Mouse (Mus musculus) intestine, postnatal 0 days (tissue): ENCODE data around the gene St7. TPM values are rescaled to one million over a fixed set of nuclear protein-coding genes. Genes with fewer than 3 reads are reported as not detected.

Experiments
- ATAC-seq: fragments of 200-750 bp; cut with Nextera tagmentation; 2 replicates; pipeline ENCODE4 v1.8.0; 2017; ENCODE audit warnings: mild to moderate bottlenecking, moderate TSS enrichment, moderate library complexity
- H3K27ac ChIP-seq: fragments of 300-500 bp; sonication (generic); 2 replicates; pipeline ENCODE4 v1.5.1; 2014; ENCODE audit warnings: mild to moderate bottlenecking, low read depth, low read length, moderate library complexity
- H3K27me3 ChIP-seq: fragments of 300-500 bp; sonication (generic); replicated peaks from 2 replicates; pipeline ENCODE4 v1.6.1; 2014; ENCODE audit warnings: low read length, mixed read lengths; ENCODE audit not compliant: control insufficient read depth, insufficient read depth
- H3K36me3 ChIP-seq: fragments of 300-500 bp; sonication (generic); 2 replicates; pipeline ENCODE4 v1.6.1; 2014; ENCODE audit warnings: mild to moderate bottlenecking, moderate library complexity; ENCODE audit not compliant: control insufficient read depth, insufficient read depth
- H3K4me1 ChIP-seq: fragments of 300-500 bp; sonication (generic); replicated peaks from 2 replicates; pipeline ENCODE4 v1.6.1; 2014; ENCODE audit warnings: antibody characterized with exemption, low read length, mixed read lengths; ENCODE audit not compliant: control insufficient read depth, insufficient read depth
- H3K4me2 ChIP-seq: fragments of 300-500 bp; sonication (generic); replicated peaks from 2 replicates; pipeline ENCODE4 v1.6.1; 2014; ENCODE audit warnings: low read depth, mild to moderate bottlenecking, moderate library complexity
- H3K4me3 ChIP-seq: fragments of 300-500 bp; sonication (generic); 2 replicates; pipeline ENCODE4 v1.5.1; 2014; ENCODE audit warnings: low read depth, low read length
- H3K9ac ChIP-seq: fragments of 300-500 bp; sonication (generic); 2 replicates; pipeline ENCODE4 v1.6.1; 2014; ENCODE audit warnings: mild to moderate bottlenecking, low read depth, low read length
- H3K9me3 ChIP-seq: fragments of 300-500 bp; sonication (generic); 2 replicates; pipeline ENCODE4 v1.6.1; 2016; ENCODE audit warnings: mixed run types; ENCODE audit not compliant: control insufficient read depth
- CTCF ChIP-seq: sonication (generic); IDR thresholded peaks from 2 replicates; pipeline ENCODE4 v1.5.1; 2016; ENCODE audit warnings: low read depth, mild to moderate bottlenecking, control low read depth, antibody characterized with exemption, moderate library complexity
- WGBS: fragments of 180-500 bp; shearing (Covaris S2); extraction: QIAGEN DNeasy Blood & Tissue Kit; methylation state at CpG from one replicate; pipeline ENCODE4 v1.1.7; 2014; 5-methylcytosine and 5-hydroxymethylcytosine counted together
- polyA plus RNA-seq: library from polyadenylated mRNA; unstranded; fragments of >200 nt; fragmentation: Nextera tagmentation; extraction: Ambion mirVana; gene quantifications from 2 replicates; pipeline ENCODE4 v1.2.1, GENCODE M21; 2015

St7 gene
- polyA plus RNA-seq, 1 experiment from 2014 or later = 11.2 TPM

- Histone ChIP-seq H3K4me3 (no peak overlapping the region), H3K4me1 (no peaks in the 10 kb centered on the region), H3K27me3 (no peaks in the 10 kb centered on the region), H3K36me3 (no peaks in the 10 kb centered on the region), H3K27ac (no peak overlapping the region), H3K4me2 (no peak overlapping the region), H3K9ac (no peak overlapping the region), H3K9me3 (no peaks in the 10 kb centered on the region)
- WGBS = 73% methylated on average over 1 of the region's 1 CpGs
- ATAC-seq = no peak
- TF ChIP-seq CTCF = no peak
Observed at GRCm38 (mm10) chr6:17979361-17979760, 286.6 kb downstream of the St7 start.

- no peaks in the 10 kb centered on the region for H3K27me3 ChIP-seq
- H3K9ac ChIP-seq = no peak overlapping the region
- ATAC-seq = peak; percentile 81
- no peak overlapping the region for H3K4me3 ChIP-seq
- H3K9me3 ChIP-seq = no peaks in the 10 kb centered on the region
- 50% methylated on average over 9 of the region's 9 CpGs for WGBS
- H3K27ac ChIP-seq = no peak overlapping the region
- no peak overlapping the region for H3K4me2 ChIP-seq
- TF ChIP-seq CTCF = no peak
- no peaks in the 10 kb centered on the region for H3K36me3 ChIP-seq
- H3K4me1 ChIP-seq = no peaks in the 10 kb centered on the region
Observed at GRCm38 (mm10) chr6:17990173-17991028, 297.7 kb downstream of the St7 start.

- Histone ChIP-seq H3K36me3 (no peaks in the 10 kb centered on the region), H3K27ac (no peak overlapping the region), H3K9ac (no peak overlapping the region), H3K4me3 (no peak overlapping the region), H3K4me2 (no peak overlapping the region), H3K9me3 (no peaks in the 10 kb centered on the region), H3K4me1 (no peaks in the 10 kb centered on the region), H3K27me3 (no peaks in the 10 kb centered on the region)
- ATAC-seq = no peak
- TF ChIP-seq CTCF = no peak
- WGBS = 66% methylated on average over 7 of the region's 7 CpGs
Observed at GRCm38 (mm10) chr6:17991625-17992024, 298.9 kb downstream of the St7 start.

Other genes with a start within 250 kb of the St7 start
- gene Met, start 229.1 kb upstream of the St7 start, polyA plus RNA-seq = 6.7 and 7.7 TPM in 2 replicates
- 195 and 197 TPM in 2 replicates for gene Capza2, start 56.7 kb upstream of the St7 start, polyA plus RNA-seq